Mouse (Mus musculus) macrophage (primary cell): ENCODE results near the gene Sub1. TPM values are rescaled to one million over a fixed set of nuclear protein-coding genes. Genes with fewer than 3 reads are reported as not detected.
A peak's percentile ranks its signal among the peaks of the same experiment; 100 is the strongest.

Source experiments
- H3K27ac ChIP-seq: fragments of 350-480 bp; formaldehyde crosslinking; 2 replicates; pipeline ENCODE4 v1.9.0; 2021
- H3K36me3 ChIP-seq: fragments of 350-480 bp; formaldehyde crosslinking; 2 replicates; pipeline ENCODE4 v1.9.0; 2021; ENCODE audit errors: inconsistent target
- H3K4me3 ChIP-seq: fragments of 350-480 bp; formaldehyde crosslinking; 2 replicates; pipeline ENCODE4 v1.9.0; 2021; ENCODE audit errors: inconsistent target
- H3K79me2 ChIP-seq: fragments of 350-480 bp; formaldehyde crosslinking; 2 replicates; pipeline ENCODE4 v1.9.0; 2021; ENCODE audit errors: inconsistent target
- WGBS: methylation state at CpG from one replicate; pipeline ENCODE4 v1.1.7; 2026; ENCODE audit warnings: inconsistent platforms; ENCODE audit not compliant: missing documents; 5-methylcytosine and 5-hydroxymethylcytosine counted together
- polyA plus RNA-seq: library from polyadenylated mRNA; stranded (reverse); fragments of 250-400 nt; gene quantifications from 3 replicates; pipeline ENCODE4 v1.2.4, GENCODE M21; 2018; ENCODE audit warnings: inconsistent platforms

The Sub1 gene
- polyA plus RNA-seq, 1 experiment from 2014 or later = 217 TPM

GRCm38 (mm10) chr15:11994921-11995814 is 1.6 kb downstream of the Sub1 start:
- WGBS = under 1% methylated on average over 53 of the region's 71 CpGs
- Histone ChIP-seq H3K4me3 (peak overlapping the region; percentile 62), H3K36me3 (peaks cover 29% of the 10 kb centered on the region), H3K27ac (peak overlapping the region; percentile 37), H3K79me2 (peaks cover 38% of the 10 kb centered on the region)

GRCm38 (mm10) chr15:11994006-11994405 is 2.8 kb downstream of the Sub1 start:
- no peak overlapping the region; the same call in 1 of the 2 replicates for H3K4me3 ChIP-seq
- peaks cover 40% of the 10 kb centered on the region for H3K36me3 ChIP-seq

GRCm38 (mm10) chr15:11991552-11992113 is 5.2 kb downstream of the Sub1 start:
- 82% methylated on average over 3 of the region's 3 CpGs for WGBS
- Histone ChIP-seq H3K4me3 (no peak overlapping the region), H3K36me3 (peaks cover 64% of the 10 kb centered on the region)

More at GRCm38 (mm10) chr15:11994006-11994405, 2.8 kb downstream of the Sub1 start:
- peaks cover 49% of the 10 kb centered on the region for H3K79me2 ChIP-seq
- no peak overlapping the region for H3K27ac ChIP-seq
- 96% methylated on average over 2 of the region's 2 CpGs for WGBS

GRCm38 (mm10) chr15:11988580-11988979 is 8.2 kb downstream of the Sub1 start:
- no peak overlapping the region for H3K27ac ChIP-seq
- H3K4me3 ChIP-seq = no peak overlapping the region
- H3K79me2 ChIP-seq = peaks cover 66% of the 10 kb centered on the region; the same call in 1 of the 2 replicates
- WGBS = 73% methylated on average over 4 of the region's 4 CpGs
- peaks cover 95% of the 10 kb centered on the region for H3K36me3 ChIP-seq

More at GRCm38 (mm10) chr15:11991552-11992113, 5.2 kb downstream of the Sub1 start:
- Histone ChIP-seq H3K27ac (no peak overlapping the region), H3K79me2 (peaks cover 69% of the 10 kb centered on the region)

- Histone ChIP-seq H3K79me2 (peaks cover 59% of the 10 kb centered on the region; the same call in 1 of the 2 replicates), H3K36me3 (peaks cover 91% of the 10 kb centered on the region), H3K27ac (no peak overlapping the region), H3K4me3 (no peak overlapping the region)
- 77% methylated on average over 2 of the region's 2 CpGs for WGBS
Measured at GRCm38 (mm10) chr15:11987892-11988291, 8.9 kb downstream of the Sub1 start.

- Histone ChIP-seq H3K27ac (no peak overlapping the region), H3K36me3 (peaks cover 55% of the 10 kb centered on the region)
- WGBS = 82% methylated on average over 2 of the region's 2 CpGs
Measured at GRCm38 (mm10) chr15:11981985-11982384, 14.8 kb downstream of the Sub1 start.

GRCm38 (mm10) chr15:11981501-11981900 is 15.3 kb downstream of the Sub1 start:
- peaks cover 50% of the 10 kb centered on the region for H3K36me3 ChIP-seq
- WGBS = 98% methylated on average over 8 of the region's 8 CpGs
- H3K4me3 ChIP-seq = no peak overlapping the region
- H3K27ac ChIP-seq = no peak overlapping the region
- H3K79me2 ChIP-seq = peaks cover 13% of the 10 kb centered on the region; the same call in 1 of the 2 replicates

More at GRCm38 (mm10) chr15:11981985-11982384, 14.8 kb downstream of the Sub1 start:
- Histone ChIP-seq H3K79me2 (peaks cover 13% of the 10 kb centered on the region; the same call in 1 of the 2 replicates), H3K4me3 (no peak overlapping the region)

- no peak overlapping the region for H3K4me3 ChIP-seq
- H3K36me3 ChIP-seq = peaks cover 20% of the 10 kb centered on the region; the same call in 1 of the 2 replicates
- 97% methylated on average over 2 of the region's 2 CpGs for WGBS
- H3K79me2 ChIP-seq = no peaks in the 10 kb centered on the region
- H3K27ac ChIP-seq = no peak overlapping the region
Measured at GRCm38 (mm10) chr15:11978175-11978574, 18.6 kb downstream of the Sub1 start.

GRCm38 (mm10) chr15:11977071-11977470 is 19.7 kb downstream of the Sub1 start:
- WGBS = 100% methylated on average over 1 of the region's 1 CpGs
- Histone ChIP-seq H3K36me3 (peaks cover 15% of the 10 kb centered on the region; the same call in 1 of the 2 replicates), H3K27ac (no peak overlapping the region), H3K79me2 (no peaks in the 10 kb centered on the region), H3K4me3 (no peak overlapping the region)

GRCm38 (mm10) chr15:11975836-11976235 is 20.9 kb downstream of the Sub1 start:
- no peak overlapping the region for H3K27ac ChIP-seq
- H3K36me3 ChIP-seq = peaks cover 4% of the 10 kb centered on the region; the same call in 1 of the 2 replicates
- WGBS = 85% methylated on average over 9 of the region's 9 CpGs
- no peaks in the 10 kb centered on the region for H3K79me2 ChIP-seq
- no peak overlapping the region for H3K4me3 ChIP-seq

GRCm38 (mm10) chr15:11971854-11972420 is 24.8 kb downstream of the Sub1 start:
- Histone ChIP-seq H3K36me3 (no peaks in the 10 kb centered on the region), H3K79me2 (no peaks in the 10 kb centered on the region), H3K4me3 (no peak overlapping the region), H3K27ac (no peak overlapping the region)
- WGBS = 12% methylated on average over 12 of the region's 13 CpGs

- no peaks in the 10 kb centered on the region for H3K36me3 ChIP-seq
- H3K79me2 ChIP-seq = no peaks in the 10 kb centered on the region
- H3K4me3 ChIP-seq = no peak overlapping the region
- WGBS = 89% methylated on average over 10 of the region's 10 CpGs
- H3K27ac ChIP-seq = no peak overlapping the region
Measured at GRCm38 (mm10) chr15:11970621-11971020, 26.2 kb downstream of the Sub1 start.

GRCm38 (mm10) chr15:11968851-11969250 is 27.9 kb downstream of the Sub1 start:
- WGBS = 31% methylated on average over 9 of the region's 9 CpGs
- Histone ChIP-seq H3K4me3 (no peak overlapping the region), H3K36me3 (no peaks in the 10 kb centered on the region), H3K27ac (no peak overlapping the region), H3K79me2 (no peaks in the 10 kb centered on the region)

- Histone ChIP-seq H3K36me3 (no peaks in the 10 kb centered on the region), H3K79me2 (no peaks in the 10 kb centered on the region), H3K27ac (no peak overlapping the region), H3K4me3 (no peak overlapping the region)
- WGBS = 3% methylated on average over 4 of the region's 4 CpGs
Measured at GRCm38 (mm10) chr15:11966367-11966766, 30.4 kb downstream of the Sub1 start.
